Mouse (Mus musculus) limb, embryonic 11.5 days (tissue): ENCODE results near the gene Uck2. TPM values are rescaled to one million over a fixed set of nuclear protein-coding genes. Genes with fewer than 3 reads are reported as not detected.

Source experiments
- ATAC-seq: fragments of 200-750 bp; cut with Nextera tagmentation; 2 replicates; pipeline ENCODE4 v1.8.0; 2017; ENCODE audit warnings: low read depth; ENCODE audit not compliant: insufficient number of reproducible peaks, low FRiP score, low TSS enrichment
- DNase-seq: peaks from one replicate; pipeline ENCODE4 v3.0.0-alpha.2; 2015; ENCODE audit warnings: low spot score
- H3K27ac ChIP-seq: fragments of 300-500 bp; sonication (generic); replicated peaks from 2 replicates; pipeline ENCODE4 v1.5.1; 2014; ENCODE audit warnings: low read depth, mild to moderate bottlenecking, low read length
- H3K27me3 ChIP-seq: fragments of 300-500 bp; sonication (generic); 2 replicates; pipeline ENCODE4 v1.6.1; 2014; ENCODE audit warnings: mild to moderate bottlenecking, low read length, mixed read lengths; ENCODE audit not compliant: control insufficient read depth, insufficient read depth
- H3K36me3 ChIP-seq: fragments of 300-500 bp; sonication (generic); 2 replicates; pipeline ENCODE4 v1.6.1; 2014; ENCODE audit warnings: mild to moderate bottlenecking, low read length, moderate library complexity, mixed read lengths; ENCODE audit not compliant: control insufficient read depth, insufficient read depth
- H3K4me1 ChIP-seq: fragments of 300-500 bp; sonication (generic); 2 replicates; pipeline ENCODE4 v1.6.1; 2014; ENCODE audit warnings: low read length, mixed read lengths; ENCODE audit not compliant: control insufficient read depth, insufficient read depth
- H3K4me2 ChIP-seq: fragments of 300-500 bp; sonication (generic); 2 replicates; pipeline ENCODE4 v1.6.1; 2014; ENCODE audit warnings: low read depth, mild to moderate bottlenecking, moderate library complexity; ENCODE audit not compliant: severe bottlenecking
- H3K4me3 ChIP-seq: fragments of 300-500 bp; sonication (generic); 2 replicates; pipeline ENCODE4 v1.5.1; 2014; ENCODE audit warnings: low read depth, low read length
- H3K9ac ChIP-seq: fragments of 300-500 bp; sonication (generic); 2 replicates; pipeline ENCODE4 v1.6.1; 2014; ENCODE audit warnings: mild to moderate bottlenecking, low read length
- H3K9me3 ChIP-seq: fragments of 300-500 bp; sonication (generic); 2 replicates; pipeline ENCODE4 v1.6.1; 2016; ENCODE audit warnings: low read length; ENCODE audit not compliant: control insufficient read depth
- WGBS: fragments of 180-500 bp; shearing (Covaris S2); extraction: QIAGEN DNeasy Blood & Tissue Kit; methylation state at CpG from one replicate; pipeline ENCODE4 v1.1.7; 2014; 5-methylcytosine and 5-hydroxymethylcytosine counted together
- polyA plus RNA-seq: library from polyadenylated mRNA; unstranded; fragments of >200 nt; fragmentation: Nextera tagmentation; extraction: Ambion mirVana; gene quantifications from 2 replicates; pipeline ENCODE4 v1.2.1, GENCODE M21; 2014

Gene Uck2
- polyA plus RNA-seq, 1 experiment from 2014 or later, result 138 TPM

GRCm38 (mm10) chr1:167282112-167282511 is 3.0 kb downstream of the Uck2 start:
- no peak for ATAC-seq
- H3K4me1 ChIP-seq, result peaks cover 5% of the 10 kb centered on the region; the same call in 1 of the 2 replicates
- H3K9ac ChIP-seq, result no peak overlapping the region
- H3K27me3 ChIP-seq, result no peaks in the 10 kb centered on the region
- no peaks in the 10 kb centered on the region for H3K9me3 ChIP-seq
- H3K4me3 ChIP-seq, result no peak overlapping the region
- no peak overlapping the region for H3K27ac ChIP-seq
- no peak for DNase-seq
- 77% methylated on average over 3 of the region's 3 CpGs for WGBS
- no peaks in the 10 kb centered on the region; the same call in 1 of the 2 replicates for H3K36me3 ChIP-seq
- no peak overlapping the region for H3K4me2 ChIP-seq

GRCm38 (mm10) chr1:167280061-167280460 is 5.1 kb downstream of the Uck2 start:
- DNase-seq (no peak), ATAC-seq (no peak)
- no peak overlapping the region for H3K4me2 ChIP-seq
- peaks cover 3% of the 10 kb centered on the region; the same call in 1 of the 2 replicates for H3K4me1 ChIP-seq
- no peaks in the 10 kb centered on the region for H3K9me3 ChIP-seq
- H3K27me3 ChIP-seq, result no peaks in the 10 kb centered on the region
- no peak overlapping the region for H3K27ac ChIP-seq
- WGBS, result 88% methylated on average over 10 of the region's 10 CpGs
- H3K9ac ChIP-seq, result no peak overlapping the region
- no peak overlapping the region for H3K4me3 ChIP-seq
- H3K36me3 ChIP-seq, result no peaks in the 10 kb centered on the region; the same call in 1 of the 2 replicates

GRCm38 (mm10) chr1:167279160-167279715 is 5.9 kb downstream of the Uck2 start:
- Histone ChIP-seq H3K4me1 (peaks cover 3% of the 10 kb centered on the region; the same call in 1 of the 2 replicates), H3K4me2 (no peak overlapping the region), H3K27me3 (no peaks in the 10 kb centered on the region), H3K9me3 (no peaks in the 10 kb centered on the region), H3K9ac (no peak overlapping the region), H3K27ac (no peak overlapping the region), H3K36me3 (no peaks in the 10 kb centered on the region; the same call in 1 of the 2 replicates), H3K4me3 (no peak overlapping the region)
- no peak for ATAC-seq
- 89% methylated on average over 13 of the region's 13 CpGs for WGBS
- DNase-seq, result no peak

- H3K4me3 ChIP-seq, result no peak overlapping the region
- 58% methylated on average over 6 of the region's 6 CpGs for WGBS
- H3K36me3 ChIP-seq, result no peaks in the 10 kb centered on the region; the same call in 1 of the 2 replicates
- ATAC-seq (no peak), DNase-seq (no peak)
- H3K4me1 ChIP-seq, result peaks cover 8% of the 10 kb centered on the region; the same call in 1 of the 2 replicates
- H3K9ac ChIP-seq, result no peak overlapping the region
- no peak overlapping the region for H3K4me2 ChIP-seq
- H3K9me3 ChIP-seq, result no peaks in the 10 kb centered on the region
- no peak overlapping the region for H3K27ac ChIP-seq
- no peaks in the 10 kb centered on the region for H3K27me3 ChIP-seq
Observed at GRCm38 (mm10) chr1:167278395-167278794, 6.7 kb downstream of the Uck2 start.

- Histone ChIP-seq H3K4me3 (no peak overlapping the region), H3K9me3 (no peaks in the 10 kb centered on the region), H3K9ac (no peak overlapping the region), H3K27ac (no peak overlapping the region), H3K4me1 (peaks cover 27% of the 10 kb centered on the region), H3K27me3 (no peaks in the 10 kb centered on the region), H3K36me3 (no peaks in the 10 kb centered on the region), H3K4me2 (no peak overlapping the region)
- DNase-seq (no peak), ATAC-seq (no peak)
- 86% methylated on average over 12 of the region's 12 CpGs for WGBS
Observed at GRCm38 (mm10) chr1:167274646-167275390, 10.3 kb downstream of the Uck2 start.

GRCm38 (mm10) chr1:167273380-167274163 is 11.5 kb downstream of the Uck2 start:
- no peaks in the 10 kb centered on the region for H3K27me3 ChIP-seq
- no peak overlapping the region for H3K4me2 ChIP-seq
- no peak overlapping the region for H3K4me3 ChIP-seq
- H3K4me1 ChIP-seq, result peaks cover 27% of the 10 kb centered on the region
- H3K27ac ChIP-seq, result no peak overlapping the region
- no peak for ATAC-seq
- DNase-seq, result no peak
- H3K9ac ChIP-seq, result no peak overlapping the region
- 70% methylated on average over 14 of the region's 14 CpGs for WGBS
- H3K9me3 ChIP-seq, result no peaks in the 10 kb centered on the region
- H3K36me3 ChIP-seq, result no peaks in the 10 kb centered on the region

- Histone ChIP-seq H3K27me3 (no peaks in the 10 kb centered on the region), H3K27ac (no peak overlapping the region), H3K9ac (no peak overlapping the region), H3K4me2 (no peak overlapping the region), H3K4me1 (peaks cover 27% of the 10 kb centered on the region), H3K36me3 (no peaks in the 10 kb centered on the region), H3K4me3 (no peak overlapping the region), H3K9me3 (no peaks in the 10 kb centered on the region)
- WGBS, result 26% methylated on average over 8 of the region's 8 CpGs
- ATAC-seq, result no peak
- DNase-seq, result no peak
Observed at GRCm38 (mm10) chr1:167271841-167272240, 13.3 kb downstream of the Uck2 start.

GRCm38 (mm10) chr1:167271304-167271703 is 13.8 kb downstream of the Uck2 start:
- H3K27ac ChIP-seq, result 0 out of 2 replicates have a peak overlapping the region, but pooled peaks have one; percentile 30
- H3K36me3 ChIP-seq, result no peaks in the 10 kb centered on the region
- no peak overlapping the region for H3K4me3 ChIP-seq
- H3K4me1 ChIP-seq, result peaks cover 27% of the 10 kb centered on the region
- no peaks in the 10 kb centered on the region for H3K27me3 ChIP-seq
- WGBS, result 46% methylated on average over 4 of the region's 4 CpGs
- DNase-seq, result no peak
- H3K9ac ChIP-seq, result no peak overlapping the region
- H3K9me3 ChIP-seq, result no peaks in the 10 kb centered on the region
- ATAC-seq, result no peak
- H3K4me2 ChIP-seq, result no peak overlapping the region; the same call in 1 of the 2 replicates
